Mouse (Mus musculus) urinary bladder, adult 18-20 months (tissue): ENCODE results near the gene Rdh9.

ENCODE experiments used
- DNase-seq, 2 experiments: peaks; one replicate each; pipeline ENCODE4 v3.0.0; 2022; ENCODE audit warnings: low spot score in 2 of 2, mixed read lengths in 2 of 2

Gene Rdh9

GRCm38 (mm10) chr10:127840776-127841175 lies 64.6 kb downstream of the Rdh9 start:
- no peak for DNase-seq
